Mouse (Mus musculus): Measurements from ENCODE around the gene Gpr155.

The Gpr155 gene

GRCm38 (mm10) chr2:73386356-73387046 is at the start of gene Gpr155:
TSS of gene Gpr155 (minus strand) at chr2:73386572.
- peak; percentile 99 for DNase-seq

DNA sequence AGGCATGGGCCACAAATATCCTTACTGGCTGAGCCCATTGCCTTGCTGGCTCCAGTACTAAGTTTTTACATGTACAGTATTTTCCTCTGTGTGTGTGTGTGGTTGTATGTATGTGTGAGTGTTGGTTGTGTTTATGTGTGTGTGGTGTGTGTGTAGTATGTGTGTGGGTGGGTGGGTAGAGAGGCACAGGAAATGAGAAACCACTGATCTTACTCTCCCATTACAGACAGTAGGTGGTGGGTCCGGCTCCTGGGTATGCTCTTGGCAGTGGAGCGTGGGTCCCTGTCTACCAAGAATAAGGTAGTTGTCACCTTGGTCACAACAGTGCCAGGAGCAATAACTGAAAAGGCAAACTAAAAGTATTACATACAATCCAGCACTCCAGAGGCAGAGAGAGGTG is 49.5 kb upstream of the Gpr155 start:
- no peak for DNase-seq

DNA sequence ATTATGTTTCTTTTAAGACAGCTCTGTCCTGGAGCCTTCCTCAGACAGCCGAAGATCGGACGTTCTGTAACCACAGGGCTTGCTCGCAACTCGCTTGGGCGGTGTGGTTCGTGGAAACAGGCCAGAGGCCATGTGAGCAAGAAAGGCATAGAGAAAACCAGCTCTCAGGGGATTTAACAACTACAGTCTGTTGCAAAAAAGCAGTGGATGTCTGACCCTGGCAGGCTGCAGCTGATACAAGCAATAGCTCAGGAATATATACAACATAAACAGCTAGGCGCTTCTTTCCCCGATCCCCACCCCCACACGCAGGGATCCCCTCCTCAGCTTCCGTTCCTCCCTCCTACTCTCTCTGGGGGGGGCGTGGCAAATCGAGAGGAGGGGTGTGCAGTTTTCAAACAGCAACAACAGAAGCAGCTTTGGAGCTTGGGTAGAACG is 45.6 kb upstream of the Gpr155 start:
- no peak for DNase-seq

GRCm38 (mm10) chr2:73428803-73429468 is 42.6 kb upstream of the Gpr155 start:
- DNase-seq, result peak; percentile 72

DNA sequence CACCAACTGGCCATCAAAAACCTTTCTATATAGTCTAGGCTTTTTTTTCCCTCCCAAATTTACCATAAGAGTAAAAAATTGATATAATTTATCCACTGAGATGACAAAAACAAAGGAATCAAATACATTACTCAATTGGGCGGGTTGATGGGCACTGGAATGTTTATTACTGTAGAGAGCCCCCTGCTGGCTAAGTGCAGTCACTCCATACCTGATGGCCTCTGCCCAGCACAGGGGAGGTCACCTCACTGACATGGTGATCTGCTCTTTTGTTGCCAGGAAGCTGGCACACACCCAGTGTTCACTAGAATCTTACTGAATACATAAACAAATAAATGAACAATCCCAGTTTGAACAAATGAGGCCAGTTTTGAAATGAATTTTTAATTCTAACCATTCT is 40.9 kb upstream of the Gpr155 start:
- no peak for DNase-seq

GRCm38 (mm10) chr2:73425822-73426221 is 39.5 kb upstream of the Gpr155 start:
- DNase-seq, result no peak

GRCm38 (mm10) chr2:73419730-73420129 is 33.4 kb upstream of the Gpr155 start:
- no peak for DNase-seq

DNA sequence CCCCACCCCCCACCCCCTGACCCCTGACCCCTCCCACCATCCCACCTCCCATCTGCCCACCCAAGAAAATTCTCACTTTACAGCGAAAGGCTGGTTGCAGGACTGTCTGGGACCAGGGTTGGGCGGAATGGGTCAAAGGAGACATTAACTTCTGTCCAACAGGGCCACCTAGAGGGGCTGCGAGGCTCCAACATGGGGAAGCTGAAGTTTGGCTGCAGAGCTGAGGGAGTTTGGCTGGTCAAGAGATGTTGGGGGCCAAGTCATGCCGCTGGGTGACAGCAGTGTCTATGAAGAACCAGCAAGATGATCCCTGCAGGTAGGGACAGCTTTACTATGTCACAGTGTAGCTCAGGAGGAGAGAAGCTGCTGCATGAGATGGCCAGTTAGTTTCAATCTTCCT is 32.9 kb upstream of the Gpr155 start:
- DNase-seq, result no peak

DNA sequence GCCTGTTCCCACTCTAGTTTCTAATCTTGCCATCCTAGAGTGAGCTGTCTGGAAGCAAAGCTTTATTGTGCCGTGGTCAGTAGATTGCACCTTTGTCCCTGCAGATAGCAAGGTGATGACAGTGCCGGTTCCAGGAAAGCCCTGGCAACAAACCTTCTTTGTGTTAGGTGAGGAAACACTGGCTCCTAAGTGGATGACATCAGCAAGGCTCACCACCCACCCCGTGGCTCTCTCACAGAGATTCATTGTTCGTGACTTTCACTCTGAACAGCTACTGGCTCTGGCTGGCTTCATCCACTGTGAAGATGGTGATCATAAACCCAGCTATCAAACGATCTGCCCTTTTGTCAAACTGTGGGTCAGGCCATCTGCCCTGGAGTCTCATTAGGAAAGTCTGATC is 29.5 kb upstream of the Gpr155 start:
- no peak for DNase-seq

DNA sequence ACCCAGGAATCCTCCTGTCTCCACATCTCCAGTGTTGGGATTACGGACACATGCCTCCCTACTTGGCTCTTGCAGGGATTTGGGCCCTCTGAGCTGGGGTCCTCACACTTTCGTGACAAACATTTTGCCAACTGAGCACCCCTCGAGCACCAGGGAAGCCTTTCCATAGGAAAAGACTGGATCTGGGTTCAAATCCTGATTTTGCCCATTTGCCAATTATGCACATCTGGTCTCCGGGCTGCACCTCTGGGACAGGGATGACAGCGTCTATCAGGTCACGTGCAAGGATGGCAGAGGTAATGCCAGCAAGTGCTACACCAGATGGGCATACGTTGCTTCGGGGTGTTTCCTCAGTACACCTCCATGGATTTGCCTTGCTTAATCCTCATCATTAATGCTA is 23.7 kb upstream of the Gpr155 start:
- DNase-seq, result no peak

GRCm38 (mm10) chr2:73407662-73408061 is 21.3 kb upstream of the Gpr155 start:
- no peak for DNase-seq

DNA sequence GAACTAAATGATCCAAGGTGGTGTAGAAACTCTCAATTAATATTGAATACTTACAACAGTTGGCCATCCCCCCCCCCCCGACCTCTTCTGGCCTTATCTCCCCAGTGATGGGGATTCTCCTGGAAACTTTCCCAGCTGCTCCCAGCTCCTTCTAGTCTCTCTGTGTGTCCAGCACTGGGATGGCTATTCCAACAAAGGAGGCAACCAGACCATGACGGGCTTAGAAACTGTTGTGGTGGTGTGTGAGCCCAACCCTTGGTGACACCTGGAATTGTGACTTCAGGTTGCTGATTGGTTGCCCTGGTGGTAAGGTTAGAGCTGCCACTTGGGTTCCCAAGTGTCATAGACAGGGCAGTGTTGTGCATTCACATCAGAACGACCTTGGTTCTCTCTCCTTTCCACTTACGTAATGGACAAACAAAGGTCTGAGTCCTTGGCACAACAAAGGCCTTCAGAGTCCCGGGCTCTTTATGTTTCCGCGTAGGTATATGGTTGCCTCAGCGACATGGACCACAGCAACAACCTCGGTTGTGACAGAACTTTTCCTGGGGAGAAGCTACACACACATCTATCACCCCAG is 20.1 kb upstream of the Gpr155 start:
- no peak for DNase-seq

DNA sequence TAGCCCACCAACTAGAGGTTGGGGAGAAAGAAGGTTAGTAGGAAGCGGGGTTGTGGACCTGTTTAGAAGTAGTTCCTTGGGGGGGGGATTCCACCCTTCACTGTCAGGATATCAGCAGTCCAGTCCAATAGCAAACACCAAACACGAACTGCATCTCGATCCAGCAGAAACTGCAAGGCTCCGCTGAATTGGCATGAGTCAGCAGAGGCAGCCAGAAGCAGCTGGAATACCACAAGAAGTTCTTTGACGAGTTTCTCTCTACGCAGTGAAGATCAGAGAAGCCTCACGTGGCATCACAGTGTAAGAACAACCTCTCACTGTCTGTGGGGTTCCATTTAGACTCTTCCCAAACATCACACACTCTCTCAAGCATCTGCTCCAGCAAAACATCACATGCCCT is 18.6 kb upstream of the Gpr155 start:
- DNase-seq, result no peak

GRCm38 (mm10) chr2:73404442-73404841 is 18.1 kb upstream of the Gpr155 start:
- no peak for DNase-seq

DNA sequence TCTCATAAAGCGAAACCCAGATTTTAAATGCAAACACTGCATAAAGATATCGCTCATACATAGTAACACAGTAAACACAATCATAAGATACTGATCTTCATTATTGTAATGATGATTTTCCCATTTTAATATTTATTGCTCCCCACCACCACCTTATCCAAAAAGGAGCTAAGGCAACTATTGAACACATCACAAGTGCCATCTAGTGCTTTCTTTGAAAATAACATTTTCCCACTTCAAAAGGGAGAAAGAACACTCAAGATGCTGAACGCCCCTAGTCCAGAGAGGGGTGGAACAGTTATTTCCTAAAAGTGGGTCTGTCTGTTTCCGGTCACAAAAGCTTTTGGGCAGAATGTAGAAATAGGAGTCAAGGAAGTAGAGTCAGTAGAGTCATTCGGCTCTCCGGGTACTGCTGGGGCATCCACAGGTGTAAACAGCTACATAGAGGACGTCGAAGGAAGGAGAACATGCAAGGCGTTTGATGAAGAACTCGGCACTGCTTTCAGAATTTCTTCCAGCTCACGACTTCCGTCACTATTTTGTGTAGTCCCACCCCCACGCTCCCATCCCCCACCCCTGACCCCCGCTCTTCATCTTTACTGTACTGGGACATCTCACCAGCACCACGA is 17.1 kb upstream of the Gpr155 start:
- no peak for DNase-seq

- DNase-seq, result no peak
These were observed 15.3 kb upstream of the Gpr155 start for GRCm38 (mm10) chr2:73401689-73402088.

- no peak for DNase-seq
These were observed 11.1 kb upstream of the Gpr155 start for GRCm38 (mm10) chr2:73397476-73397875.

- no peak for DNase-seq
These were observed 10.5 kb upstream of the Gpr155 start for GRCm38 (mm10) chr2:73396828-73397325.

GRCm38 (mm10) chr2:73395516-73395915 is 9.1 kb upstream of the Gpr155 start:
- DNase-seq, result no peak

DNA sequence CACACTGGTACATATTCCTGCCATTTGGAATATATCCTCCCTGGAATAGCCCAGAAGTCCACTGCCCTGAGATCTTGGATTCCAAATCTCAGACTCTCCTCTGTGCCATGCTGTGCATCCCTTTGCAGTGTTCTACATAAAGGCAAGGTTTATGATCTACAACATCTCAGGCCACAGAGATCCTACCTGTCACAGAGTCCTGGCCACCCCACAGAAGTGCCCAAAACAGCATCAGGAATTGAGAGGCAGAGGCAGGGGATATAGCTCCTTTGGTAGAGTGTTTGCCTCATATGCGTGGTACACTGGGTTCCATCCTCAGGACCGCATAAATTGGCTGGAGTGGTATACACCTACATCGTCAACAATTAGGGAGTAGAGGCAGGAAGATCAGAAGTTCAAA is 8.1 kb upstream of the Gpr155 start:
- no peak for DNase-seq

DNA sequence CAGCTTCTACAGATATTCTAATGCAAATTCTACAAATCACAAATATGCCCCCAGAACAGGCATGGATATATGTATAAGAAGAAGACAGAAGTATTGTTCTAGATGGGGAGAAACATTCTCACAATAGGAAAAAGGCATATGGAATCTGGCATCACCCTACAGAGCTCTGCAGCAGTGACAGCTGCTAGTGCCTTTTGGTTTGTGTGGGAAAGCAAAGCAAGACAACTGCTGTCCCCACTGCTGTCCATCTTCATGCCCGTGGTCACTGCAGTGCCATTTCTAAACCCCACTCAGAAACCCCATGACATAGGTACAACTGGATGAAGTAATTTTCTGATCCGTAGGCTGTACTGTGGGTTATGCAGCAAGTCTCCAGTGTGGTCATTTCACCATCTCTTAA is 6.4 kb upstream of the Gpr155 start:
- DNase-seq, result no peak

GRCm38 (mm10) chr2:73389951-73390350 is 3.6 kb upstream of the Gpr155 start:
- DNase-seq, result no peak

GRCm38 (mm10) chr2:73387806-73388205 is 1.4 kb upstream of the Gpr155 start:
- DNase-seq, result no peak

All from right cerebral cortex, adult 18-20 months (tissue).